Mouse (Mus musculus) 3134 (cell line): ENCODE measurements at regions not wholly inside any gene's neighbourhood (a gene's known extent, or its start where the extent isn't known, plus 50 kb on each side); places are given as distances from the start of the nearest gene placed in this dataset.
"Not testable (repeated sequence)": the region's sequence is repeated elsewhere in the genome, so short reads cannot be mapped to it uniquely, and the experiment has no call there.

Experiments used
- DNase-seq: peaks from one replicate; pipeline ENCODE4 v3.0.0-alpha.2; 2011; ENCODE audit warnings: low spot score; ENCODE audit not compliant: insufficient read length; ENCODE audit errors: extremely low read depth

GRCm38 (mm10) chr7:116596914-116597313 is 92.7 kb downstream of the Nucb2 start:
- DNase-seq, result no peak

- no peak for DNase-seq
Observed at GRCm38 (mm10) chr7:116600340-116600739, 96.2 kb downstream of the Nucb2 start.

- peak; percentile 12 for DNase-seq
Observed at GRCm38 (mm10) chr7:116603167-116603839, 99.1 kb downstream of the Nucb2 start.

GRCm38 (mm10) chr7:116603840-116604194 is 99.6 kb downstream of the Nucb2 start:
- DNase-seq, result no peak

GRCm38 (mm10) chr7:116606255-116606654 is 102.1 kb downstream of the Nucb2 start:
- DNase-seq, result no peak

GRCm38 (mm10) chr7:116606751-116607483 is 102.7 kb downstream of the Nucb2 start:
- no peak for DNase-seq

- DNase-seq, result peak; percentile 13
Observed at GRCm38 (mm10) chr7:116607628-116608225, 103.6 kb downstream of the Nucb2 start.

GRCm38 (mm10) chr7:116608350-116609085 is 104.3 kb downstream of the Nucb2 start:
- peak; percentile 11 for DNase-seq

- no peak for DNase-seq
Observed at GRCm38 (mm10) chr7:116609406-116609805, 105.2 kb downstream of the Nucb2 start.

GRCm38 (mm10) chr7:116609906-116610305 is 105.7 kb downstream of the Nucb2 start:
- DNase-seq, result no peak

GRCm38 (mm10) chr7:116615984-116616383 is 111.8 kb downstream of the Nucb2 start:
- no peak for DNase-seq

GRCm38 (mm10) chr7:116619636-116620035 is 115.5 kb downstream of the Nucb2 start:
- no peak for DNase-seq

GRCm38 (mm10) chr7:116620381-116620780 is 116.2 kb downstream of the Nucb2 start:
- no peak for DNase-seq

- DNase-seq, result no peak
Observed at GRCm38 (mm10) chr7:116633210-116633609, 129.0 kb downstream of the Nucb2 start.

GRCm38 (mm10) chr7:116644902-116645650 is 140.9 kb downstream of the Nucb2 start:
- no peak for DNase-seq

GRCm38 (mm10) chr7:116654466-116654865 is 150.3 kb downstream of the Nucb2 start:
- DNase-seq, result peak; percentile 9

- not testable (repeated sequence) for DNase-seq
Observed at GRCm38 (mm10) chr7:116657040-116657439, 152.9 kb downstream of the Nucb2 start.

GRCm38 (mm10) chr7:116665581-116665980 is 161.4 kb downstream of the Nucb2 start:
- DNase-seq, result no peak

- no peak for DNase-seq
Observed at GRCm38 (mm10) chr7:116674199-116675019, 170.2 kb downstream of the Nucb2 start.

- DNase-seq, result no peak
Observed at GRCm38 (mm10) chr7:116676696-116677095, 172.5 kb downstream of the Nucb2 start.
